ENCODE assay signal across 28 mouse cellular contexts in genomic region chr4:57002751-57003150, GRCm38 (mm10). TPM values are rescaled to one million over a fixed set of nuclear protein-coding genes. Genes with fewer than 3 reads are reported as not detected.
DNase-seq lines count a peak whose midpoint lies in the region; ATAC-seq lines count a peak whose summit lies in the region.
"Had no signal": no experiment of that assay in that cellular context is flagged by ENCODE, and none has a peak within 500 bp of the region (broad histone marks: within the 10 kb centered on the region; RNA-seq: fewer than 3 reads in every experiment).

No protein-coding gene starts in this region.

- H3K4me2 ChIP-seq in hindbrain, embryonic 16.5 days (ENCODE audit: low read length): no peak overlapping the region
- H3K4me2 ChIP-seq in neural tube, embryonic 13.5 days: no peak overlapping the region
- H3K4me2 ChIP-seq: heart, embryonic 11.5 days; kidney, embryonic 15.5 days; limb, embryonic 12.5 days; liver, embryonic 12.5 days; midbrain, embryonic 15.5 days had no signal

- H3K36me3 ChIP-seq in heart, embryonic 10.5 days: no peaks in the 10 kb centered on the region
- 0 out of 2 replicates have a peak, but pooled peaks cover 2% of the 10 kb centered on the region for H3K36me3 ChIP-seq in hindbrain, embryonic 16.5 days (ENCODE audit: control insufficient read depth, insufficient read depth, low read length)
- H3K36me3 ChIP-seq in neural tube, embryonic 13.5 days: no peaks in the 10 kb centered on the region
- H3K36me3 ChIP-seq: kidney, embryonic 15.5 days; limb, embryonic 12.5 days; liver, embryonic 12.5 days; midbrain, embryonic 15.5 days had no signal

- H3K27ac ChIP-seq in heart, embryonic 10.5 days: no peak overlapping the region
- H3K27ac ChIP-seq in hindbrain, embryonic 16.5 days (ENCODE audit: low read depth, low read length): no peak overlapping the region
- no peak overlapping the region for H3K27ac ChIP-seq in neural tube, embryonic 13.5 days (replicated peaks)
- H3K27ac ChIP-seq: kidney, embryonic 15.5 days; limb, embryonic 12.5 days; liver, embryonic 12.5 days; midbrain, embryonic 15.5 days had no signal

- WGBS in heart, embryonic 10.5 days: 67% methylated on average over 3 of the region's 3 CpGs
- WGBS in hindbrain, embryonic 16.5 days: 24% methylated on average over 3 of the region's 3 CpGs
- 24% methylated on average over 3 of the region's 3 CpGs for WGBS in neural tube, embryonic 13.5 days

- H3K9ac ChIP-seq in hindbrain, embryonic 16.5 days (ENCODE audit: low read depth, low read length): no peak overlapping the region
- H3K9ac ChIP-seq in neural tube, embryonic 13.5 days: no peak overlapping the region
- H3K9ac ChIP-seq: forebrain, postnatal 0 days; kidney, embryonic 15.5 days; limb, embryonic 12.5 days; liver, embryonic 12.5 days; midbrain, embryonic 15.5 days had no signal

- DNase-seq in heart, embryonic 10.5 days (ENCODE audit: low spot score): peak; percentile 43
- DNase-seq in heart, postnatal 4 days: no peak
- peak; percentile 33 for DNase-seq in forelimb bud, embryonic 11.5 days (ENCODE audit: low read depth, low spot score)
- DNase-seq in cerebellum, adult 11 months: no peak
- no peak for DNase-seq in right cerebral cortex, postnatal 14 days
- DNase-seq: adrenal gland, postnatal 25 days; cerebellum, adult 9-11 months; forebrain, postnatal 0 days; kidney, postnatal 36 days; layer of hippocampus, postnatal 36 days; lung, adult 18-20 months; lung, postnatal 14 days; right cerebral cortex, postnatal 25 days; spleen, adult 18-20 months had no signal

- peak; percentile 38; the same call in 1 of the 2 replicates for ATAC-seq in hindbrain, embryonic 16.5 days
- 0 out of 2 replicates have a peak, but pooled peaks have one; percentile 7 for ATAC-seq in neural tube, embryonic 13.5 days (ENCODE audit: low read depth)
- ATAC-seq: forebrain, postnatal 0 days; intestine, postnatal 0 days; liver, embryonic 12.5 days; midbrain, embryonic 15.5 days had no signal

- no peaks in the 10 kb centered on the region for H3K9me3 ChIP-seq in heart, embryonic 10.5 days
- no peaks in the 10 kb centered on the region for H3K9me3 ChIP-seq in hindbrain, embryonic 16.5 days (ENCODE audit: control insufficient read depth, low read length)
- H3K9me3 ChIP-seq in neural tube, embryonic 13.5 days: no peaks in the 10 kb centered on the region
- H3K9me3 ChIP-seq: kidney, embryonic 15.5 days; limb, embryonic 12.5 days; liver, embryonic 12.5 days; midbrain, embryonic 15.5 days had no signal

- peaks cover 11% of the 10 kb centered on the region for H3K4me1 ChIP-seq in heart, embryonic 10.5 days
- no peaks in the 10 kb centered on the region for H3K4me1 ChIP-seq in hindbrain, embryonic 16.5 days (ENCODE audit: control insufficient read depth, insufficient read depth, low read depth, low read length)
- H3K4me1 ChIP-seq in neural tube, embryonic 13.5 days (replicated peaks): peaks cover 5% of the 10 kb centered on the region; the same call in 1 of the 2 replicates
- H3K4me1 ChIP-seq: kidney, embryonic 15.5 days; liver, embryonic 12.5 days; midbrain, embryonic 15.5 days had no signal

- H3K27me3 ChIP-seq in heart, embryonic 10.5 days (ENCODE audit: insufficient read depth, poor library complexity, severe bottlenecking): peaks cover 22% of the 10 kb centered on the region; the same call in 1 of the 2 replicates
- H3K27me3 ChIP-seq in hindbrain, embryonic 16.5 days (replicated peaks; ENCODE audit: control insufficient read depth, insufficient read depth, low read length): no peaks in the 10 kb centered on the region
- H3K27me3 ChIP-seq in neural tube, embryonic 13.5 days: no peaks in the 10 kb centered on the region
- H3K27me3 ChIP-seq: kidney, embryonic 15.5 days; limb, embryonic 12.5 days; midbrain, embryonic 15.5 days had no signal

- H3K4me3 ChIP-seq in heart, embryonic 10.5 days: no peak overlapping the region
- H3K4me3 ChIP-seq in hindbrain, embryonic 16.5 days (ENCODE audit: low read length): no peak overlapping the region
- no peak overlapping the region for H3K4me3 ChIP-seq in neural tube, embryonic 13.5 days
- H3K4me3 ChIP-seq: kidney, embryonic 15.5 days; limb, embryonic 12.5 days; liver, embryonic 12.5 days; midbrain, embryonic 15.5 days; myocyte had no signal

RNA-seq across cellular contexts. Expression of gene Frrs1l, which starts 12.6 kb away (rescaled TPM):
- polyA plus RNA-seq in heart, embryonic 10.5 days (2016; fragmentation: Nextera tagmentation; extraction: Ambion mirVana): 0.11 and 0.17 TPM in 2 replicates
- total RNA-seq in heart, postnatal 4 days (2021): under 1 TPM; 0.07 to 0.16 TPM
- polyA plus RNA-seq in hindbrain, embryonic 16.5 days (2015; fragmentation: Nextera tagmentation; extraction: Ambion mirVana): 20.7 and 24.0 TPM in 2 replicates
- polyA plus RNA-seq in neural tube, embryonic 13.5 days (2015; fragmentation: Nextera tagmentation; extraction: Ambion mirVana): 13.8 and 15.1 TPM in 2 replicates
- total RNA-seq: gastrocnemius, adult 18-20 months; megakaryocyte progenitor cell, adult 5-6 weeks had no signal
- polyA plus RNA-seq: gonadal fat pad, adult 2 months; heart, postnatal 0 days; myocyte; thymus, postnatal 0 days had no signal

RNA-seq across cellular contexts. Expression of gene Tmem245, which starts 55.5 kb away (rescaled TPM):
- 14.0 and 23.1 TPM in 2 replicates for polyA plus RNA-seq in heart, embryonic 10.5 days (2016; fragmentation: Nextera tagmentation; extraction: Ambion mirVana)
- 10 to 100 TPM; 68.3 to 71.7 TPM for total RNA-seq in heart, postnatal 4 days (2021)
- polyA plus RNA-seq in hindbrain, embryonic 16.5 days (2015; fragmentation: Nextera tagmentation; extraction: Ambion mirVana): 8.1 and 9.5 TPM in 2 replicates
- polyA plus RNA-seq in neural tube, embryonic 13.5 days (2015; fragmentation: Nextera tagmentation; extraction: Ambion mirVana): 6.4 and 7.3 TPM in 2 replicates

Comparison
In these comparisons a context has a peak if more than half of its experiments do, and no peak if none do; other contexts are left out.
1. DNase-seq: peak in heart, embryonic 10.5 days (single experiment) and forelimb bud, embryonic 11.5 days (single experiment); none in heart, postnatal 4 days (single experiment), cerebellum, adult 11 months (single experiment) and right cerebral cortex, postnatal 14 days (single experiment).
2. RNA of gene Frrs1l, which starts 12.6 kb away (polyA plus RNA-seq): 20.7 to 24.0 TPM in hindbrain, embryonic 16.5 days and 13.8 to 15.1 TPM in neural tube, embryonic 13.5 days; 0.11 to 0.17 TPM in heart, embryonic 10.5 days; every median in the first group is over 10 times any median in the second.